Mouse (Mus musculus) forebrain, postnatal 0 days (tissue): Measurements from ENCODE around the gene Akt1. TPM values are rescaled to one million over a fixed set of nuclear protein-coding genes. Genes with fewer than 3 reads are reported as not detected.
A peak's percentile ranks its signal among the peaks of the same experiment; 100 is the strongest.

Source experiments
- ATAC-seq: fragments of 200-750 bp; cut with Nextera tagmentation; 2 replicates; pipeline ENCODE4 v1.8.0; 2017; ENCODE audit warnings: mild to moderate bottlenecking, moderate library complexity
- DNase-seq: peaks from one replicate; pipeline ENCODE4 v3.0.0-alpha.2; 2015
- H3K27ac ChIP-seq: fragments of 300-500 bp; sonication (generic); 2 replicates; pipeline ENCODE4 v1.5.1; 2014; ENCODE audit warnings: low read depth, mild to moderate bottlenecking, antibody characterized with exemption, low read length, moderate library complexity, mixed read lengths
- H3K27me3 ChIP-seq: fragments of 300-500 bp; sonication (generic); 2 replicates; pipeline ENCODE4 v1.6.1; 2014; ENCODE audit warnings: mild to moderate bottlenecking, low read length, mixed read lengths; ENCODE audit not compliant: insufficient read depth
- H3K36me3 ChIP-seq: fragments of 300-500 bp; sonication (generic); 2 replicates; pipeline ENCODE4 v1.6.1; 2014; ENCODE audit warnings: mild to moderate bottlenecking, moderate library complexity; ENCODE audit not compliant: insufficient read depth
- H3K4me1 ChIP-seq: fragments of 300-500 bp; sonication (generic); 2 replicates; pipeline ENCODE4 v1.6.1; 2014; ENCODE audit warnings: antibody characterized with exemption; ENCODE audit not compliant: insufficient read depth
- H3K4me2 ChIP-seq: fragments of 300-500 bp; sonication (generic); 2 replicates; pipeline ENCODE4 v1.6.1; 2014; ENCODE audit warnings: low read depth, mild to moderate bottlenecking, moderate library complexity
- H3K4me3 ChIP-seq: fragments of 300-500 bp; sonication (generic); 2 replicates; pipeline ENCODE4 v1.5.1; 2014; ENCODE audit warnings: low read depth, low read length, mixed read lengths
- H3K9ac ChIP-seq: fragments of 300-500 bp; sonication (generic); 2 replicates; pipeline ENCODE4 v1.6.1; 2014; ENCODE audit warnings: mild to moderate bottlenecking
- H3K9me3 ChIP-seq: fragments of 300-500 bp; sonication (generic); 2 replicates; pipeline ENCODE4 v1.6.1; 2016; ENCODE audit warnings: low read length
- CTCF ChIP-seq: sonication (generic); IDR thresholded peaks from 2 replicates; pipeline ENCODE4 v1.5.1; 2016; ENCODE audit warnings: antibody characterized with exemption, control low read depth, low read depth
- WGBS: fragments of 180-500 bp; shearing (Covaris S2); extraction: QIAGEN DNeasy Blood & Tissue Kit; methylation state at CpG from one replicate; pipeline ENCODE4 v1.1.7; 2014; 5-methylcytosine and 5-hydroxymethylcytosine counted together
- polyA plus RNA-seq: library from polyadenylated mRNA; unstranded; fragments of >200 nt; fragmentation: Nextera tagmentation; extraction: Ambion mirVana; gene quantifications from 2 replicates; pipeline ENCODE4 v1.2.1, GENCODE M21; 2015
- total RNA-seq: library from RNA; depleted of rRNA; stranded (reverse); fragments of >200 nt; gene quantifications from 2 replicates; pipeline ENCODE4 v1.2.3, GENCODE M21; 2014

Akt1 gene
- total and polyA plus RNA-seq, 2 experiments from 2014 or later: 117 to 213 TPM

DNA sequence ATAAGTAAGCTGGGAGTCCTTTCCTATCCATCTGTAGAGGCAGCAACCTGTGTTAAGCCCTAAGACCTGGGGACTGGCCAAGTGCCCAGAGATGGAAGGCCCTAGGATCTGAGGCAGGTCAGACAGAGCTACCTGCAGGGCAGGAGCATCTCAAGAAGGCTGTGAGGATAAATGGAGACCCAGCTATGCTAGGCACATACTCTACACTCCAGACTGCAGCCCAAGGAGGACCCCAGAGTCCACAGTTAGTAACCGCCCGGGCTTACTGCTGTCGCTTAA is 13.4 kb downstream of the Akt1 start:
- peaks cover 9% of the 10 kb centered on the region for H3K4me1 ChIP-seq
- no peak for DNase-seq
- ATAC-seq: no peak
- no peak for TF ChIP-seq CTCF
- H3K9ac ChIP-seq: no peak overlapping the region
- no peaks in the 10 kb centered on the region for H3K27me3 ChIP-seq
- H3K27ac ChIP-seq: no peak overlapping the region
- WGBS: 54% methylated on average over 3 of the region's 3 CpGs
- peaks cover 60% of the 10 kb centered on the region for H3K36me3 ChIP-seq
- H3K9me3 ChIP-seq: no peaks in the 10 kb centered on the region
- H3K4me2 ChIP-seq: no peak overlapping the region
- H3K4me3 ChIP-seq: no peak overlapping the region

DNA sequence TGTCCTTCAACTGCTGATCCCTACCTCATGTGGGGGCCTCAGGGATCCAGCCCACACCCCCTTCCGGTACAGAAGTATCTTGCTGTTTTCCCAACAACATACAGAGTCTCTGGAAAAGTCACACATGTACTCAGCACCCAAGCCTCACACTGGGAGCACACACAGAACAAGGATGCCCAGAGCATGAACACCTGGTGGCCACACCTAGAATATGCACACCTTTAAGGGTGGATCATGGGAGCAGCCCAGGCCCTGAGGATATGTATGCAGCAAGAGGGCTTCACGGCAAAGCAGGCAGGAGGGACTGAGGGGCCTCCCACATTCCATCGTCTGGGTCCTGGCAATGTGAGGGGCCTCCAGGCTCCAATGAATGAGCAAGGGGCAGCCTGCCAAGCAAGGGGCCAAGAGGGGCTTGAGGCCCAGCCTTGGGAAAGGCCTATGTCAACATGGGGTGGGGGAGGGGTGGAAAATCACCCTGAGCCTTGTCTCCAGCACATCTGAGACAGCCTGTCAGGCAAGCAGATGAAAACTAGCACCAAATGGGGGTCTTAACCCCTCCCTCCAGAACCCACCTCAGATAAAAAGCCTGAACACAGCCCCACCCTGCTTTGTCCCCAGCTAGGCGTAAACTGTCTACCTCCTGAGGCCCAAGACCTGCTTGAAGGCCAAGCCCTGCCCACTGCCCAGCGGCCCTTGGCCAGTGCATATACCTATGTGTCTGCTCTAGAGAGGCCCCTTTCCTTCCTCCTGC is 13.9 kb downstream of the Akt1 start:
- no peak overlapping the region for H3K27ac ChIP-seq
- DNase-seq (peak; percentile 69), ATAC-seq (0 out of 2 replicates have a peak, but pooled peaks have one; percentile 12)
- TF ChIP-seq CTCF: peak; percentile 24; the same call in 1 of the 2 replicates
- H3K4me3 ChIP-seq: no peak overlapping the region
- H3K4me2 ChIP-seq: no peak overlapping the region
- no peaks in the 10 kb centered on the region for H3K27me3 ChIP-seq
- H3K36me3 ChIP-seq: peaks cover 65% of the 10 kb centered on the region
- peaks cover 8% of the 10 kb centered on the region for H3K4me1 ChIP-seq
- 27% methylated on average over 5 of the region's 5 CpGs for WGBS
- no peak overlapping the region for H3K9ac ChIP-seq
- no peaks in the 10 kb centered on the region for H3K9me3 ChIP-seq

GRCm38 (mm10) chr12:112659109-112659508 is 15.6 kb downstream of the Akt1 start:
- WGBS: 81% methylated on average over 6 of the region's 6 CpGs
- H3K4me1 ChIP-seq: peaks cover 6% of the 10 kb centered on the region
- H3K36me3 ChIP-seq: peaks cover 74% of the 10 kb centered on the region
- ATAC-seq (no peak), DNase-seq (no peak)
- no peak overlapping the region for H3K9ac ChIP-seq
- no peak overlapping the region for H3K4me3 ChIP-seq
- H3K9me3 ChIP-seq: no peaks in the 10 kb centered on the region
- no peak overlapping the region for H3K4me2 ChIP-seq
- peak; percentile 57 for TF ChIP-seq CTCF
- no peak overlapping the region for H3K27ac ChIP-seq
- no peaks in the 10 kb centered on the region for H3K27me3 ChIP-seq

DNA sequence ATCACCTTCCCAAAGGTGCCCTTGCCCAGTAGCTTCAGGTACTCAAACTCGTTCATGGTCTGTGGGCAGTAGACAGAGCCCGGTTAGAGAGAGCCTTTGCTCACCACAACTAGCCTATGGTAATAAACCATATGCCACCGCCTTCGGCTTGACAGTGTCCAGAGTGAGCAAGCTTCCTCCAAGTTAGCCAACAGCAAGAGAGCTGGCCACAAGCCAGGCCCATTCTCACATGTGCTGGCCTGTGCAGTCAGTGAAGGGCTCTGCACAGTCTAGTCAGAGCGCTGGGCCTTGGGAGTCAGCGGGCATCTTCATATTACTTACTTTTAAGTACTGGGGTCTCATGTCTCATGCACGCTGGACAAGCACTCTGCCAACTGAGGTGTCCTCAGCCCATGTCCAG is 16.1 kb downstream of the Akt1 start:
- ATAC-seq (no peak), DNase-seq (no peak)
- no peak for TF ChIP-seq CTCF
- Histone ChIP-seq H3K9me3 (no peaks in the 10 kb centered on the region), H3K4me2 (no peak overlapping the region), H3K4me3 (no peak overlapping the region), H3K4me1 (peaks cover under 1% of the 10 kb centered on the region; the same call in 1 of the 2 replicates), H3K9ac (no peak overlapping the region), H3K27me3 (no peaks in the 10 kb centered on the region), H3K27ac (no peak overlapping the region), H3K36me3 (peaks cover 78% of the 10 kb centered on the region)
- 89% methylated on average over 7 of the region's 7 CpGs for WGBS

- Histone ChIP-seq H3K36me3 (peaks cover 70% of the 10 kb centered on the region), H3K27me3 (no peaks in the 10 kb centered on the region), H3K9me3 (no peaks in the 10 kb centered on the region), H3K9ac (no peak overlapping the region), H3K27ac (no peak overlapping the region), H3K4me3 (no peak overlapping the region), H3K4me2 (no peak overlapping the region), H3K4me1 (no peaks in the 10 kb centered on the region)
- ATAC-seq: no peak
- TF ChIP-seq CTCF: no peak
- WGBS: 92% methylated on average over 5 of the region's 5 CpGs
- no peak for DNase-seq
Measured at GRCm38 (mm10) chr12:112654076-112654475, 20.6 kb downstream of the Akt1 start.

GRCm38 (mm10) chr12:112653157-112653824 is 21.4 kb downstream of the Akt1 start:
- peak; percentile 95 for TF ChIP-seq CTCF
- no peaks in the 10 kb centered on the region for H3K4me1 ChIP-seq
- no peak overlapping the region for H3K4me2 ChIP-seq
- no peaks in the 10 kb centered on the region for H3K9me3 ChIP-seq
- DNase-seq (peak; percentile 90), ATAC-seq (peak; percentile 73)
- H3K9ac ChIP-seq: no peak overlapping the region
- H3K27me3 ChIP-seq: no peaks in the 10 kb centered on the region
- H3K36me3 ChIP-seq: peaks cover 70% of the 10 kb centered on the region
- H3K27ac ChIP-seq: no peak overlapping the region
- 54% methylated on average over 7 of the region's 7 CpGs for WGBS
- H3K4me3 ChIP-seq: no peak overlapping the region

GRCm38 (mm10) chr12:112651778-112652439 is 22.8 kb downstream of the Akt1 start:
- H3K27ac ChIP-seq: no peak overlapping the region
- no peak for TF ChIP-seq CTCF
- H3K4me2 ChIP-seq: no peak overlapping the region
- no peak overlapping the region for H3K9ac ChIP-seq
- H3K9me3 ChIP-seq: no peaks in the 10 kb centered on the region
- peaks cover 66% of the 10 kb centered on the region for H3K36me3 ChIP-seq
- no peaks in the 10 kb centered on the region for H3K27me3 ChIP-seq
- 81% methylated on average over 5 of the region's 5 CpGs for WGBS
- H3K4me1 ChIP-seq: no peaks in the 10 kb centered on the region
- ATAC-seq (no peak), DNase-seq (no peak)
- H3K4me3 ChIP-seq: no peak overlapping the region
